Mouse (Mus musculus) thymus, postnatal 14 days (tissue): Measurements from ENCODE around the gene Olfr1453.
"Not testable (repeated sequence)": the region's sequence is repeated elsewhere in the genome, so short reads cannot be mapped to it uniquely, and the experiment has no call there.

Experiments
- DNase-seq: peaks from one replicate; pipeline ENCODE4 v3.0.0; 2021

Olfr1453 gene

DNA sequence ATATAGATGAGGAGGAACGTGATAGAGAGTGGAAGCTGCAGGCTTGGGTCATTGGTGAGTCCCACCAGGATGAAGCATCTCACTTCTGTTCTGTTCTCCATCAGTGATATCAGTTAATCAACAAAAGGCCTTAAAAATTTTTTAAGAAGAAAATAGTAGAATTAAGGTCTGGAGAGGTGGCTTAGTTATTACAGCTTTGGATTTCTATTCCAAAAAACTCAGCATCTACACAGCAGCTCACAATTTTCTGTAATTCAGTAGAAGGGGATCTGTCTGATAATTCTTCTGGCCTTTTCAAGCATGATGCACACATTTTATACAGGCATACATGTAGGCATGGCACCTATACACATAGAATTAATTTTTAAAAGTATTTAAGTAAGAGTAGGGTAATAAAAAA, at the start of gene Olfr1453:
Olfr1453 (minus strand) TSS at position 101 of the 400 bp plus-strand sequence.
- DNase-seq, result no peak

DNA sequence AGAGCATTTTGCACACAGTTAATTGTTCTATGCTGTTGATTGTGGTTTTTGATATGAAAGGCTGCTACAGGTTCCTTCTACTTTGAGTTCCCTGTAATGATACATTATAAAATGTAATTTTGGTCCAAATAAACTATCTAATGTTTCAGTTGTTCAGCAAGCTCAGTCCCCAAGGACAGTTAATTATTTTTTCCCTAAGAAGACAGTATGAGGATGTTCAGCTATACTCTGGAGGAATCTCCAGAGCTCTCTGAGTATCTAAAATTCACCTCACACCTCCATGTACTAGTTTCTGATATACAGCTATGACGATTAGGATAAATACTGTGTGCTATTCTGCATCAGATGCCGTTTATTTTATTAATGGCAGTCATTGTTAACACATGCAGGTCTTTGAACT, 32.2 kb upstream of the Olfr1453 start, which contains the start of gene Olfr1454:
Olfr1454 (plus strand) TSS at position 301 of the 400 bp plus-strand sequence.
- DNase-seq, result no peak

DNA sequence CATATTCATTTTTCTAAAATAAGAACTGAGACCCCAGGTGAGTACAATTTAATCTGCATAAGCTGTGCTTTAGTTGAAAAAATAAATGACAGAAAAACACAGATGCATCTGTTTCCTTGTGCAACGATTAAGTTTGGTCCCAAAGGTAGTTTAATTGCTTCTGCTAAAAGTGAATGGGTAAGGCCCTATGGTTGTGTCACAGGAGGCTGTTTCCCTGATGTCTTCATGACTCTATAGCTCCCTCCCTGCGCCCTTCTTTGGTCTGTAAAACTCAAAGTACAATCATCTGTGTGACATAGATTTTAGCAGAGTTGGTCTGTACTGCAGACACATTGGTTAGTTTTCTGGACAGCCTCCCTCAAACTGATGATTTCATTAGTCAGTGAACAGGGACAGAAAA, 33.4 kb downstream of the Olfr1453 start, which contains the start of gene Olfr1451:
Olfr1451 (plus strand) TSS at position 301 of the 400 bp plus-strand sequence.
- DNase-seq, result no peak

DNA sequence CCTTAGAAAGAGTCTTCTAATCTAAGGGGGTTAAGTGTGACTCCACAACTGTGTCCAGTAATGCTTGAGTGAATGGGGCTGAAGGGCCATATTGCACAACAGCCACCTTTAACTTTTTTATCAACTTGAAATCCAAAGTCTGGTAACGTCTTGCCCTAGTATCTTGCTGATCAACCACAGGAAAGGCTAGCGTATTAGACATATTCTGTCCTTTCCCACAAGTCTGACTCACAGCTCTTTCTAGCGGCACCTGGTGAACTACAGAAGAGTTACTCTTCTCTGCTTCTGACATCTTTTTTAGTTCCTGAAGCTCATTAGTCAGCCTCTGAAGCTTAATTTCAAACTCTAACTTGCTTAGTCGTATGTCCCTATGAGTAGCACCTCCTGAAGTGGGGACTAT, 35.8 kb downstream of the Olfr1453 start:
- not testable (repeated sequence) for DNase-seq
